Mouse (Mus musculus) erythroblast, adult 5-6 weeks (primary cell): ENCODE results near the gene Eif5a. TPM values are rescaled to one million over a fixed set of nuclear protein-coding genes. Genes with fewer than 3 reads are reported as not detected.
"Not testable (repeated sequence)": the region's sequence is repeated elsewhere in the genome, so short reads cannot be mapped to it uniquely, and the experiment has no call there.

Experiments
- ATAC-seq: replicated peaks from 2 replicates; pipeline ENCODE4 v1.8.0; 2016; ENCODE audit warnings: moderate number of reproducible peaks, mild to moderate bottlenecking, moderate TSS enrichment, inconsistent platforms; ENCODE audit not compliant: poor library complexity, low FRiP score, severe bottlenecking
- total RNA-seq, 2 experiments: library from RNA; stranded (forward) in 1 of 2; stranded (reverse) in 1 of 2; fragments of 150-400 nt in 1 of 2; fragments of 200-764, 138-1000 nt in 1 of 2; gene quantifications; 2 replicates each; pipeline versions ENCODE4 v1.2.3 to v1.2.4; 2015 to 2017; ENCODE audit warnings: low replicate concordance in 2 of 2

Eif5a gene
- total RNA-seq, 2 experiments from 2014 or later, result 205 to 340 TPM

- peak; percentile 20 for ATAC-seq
Measured at GRCm38 (mm10) chr11:69947337-69948065, 25.7 kb upstream of the Eif5a start.

GRCm38 (mm10) chr11:69945997-69946891, 24.5 kb upstream of the Eif5a start:
- peak; percentile 70 for ATAC-seq

GRCm38 (mm10) chr11:69945216-69945615, 23.5 kb upstream of the Eif5a start:
- no peak for ATAC-seq

- ATAC-seq, result no peak
Measured at GRCm38 (mm10) chr11:69940962-69941361, 19.2 kb upstream of the Eif5a start.

GRCm38 (mm10) chr11:69939731-69940130, 18.0 kb upstream of the Eif5a start:
- ATAC-seq, result no peak

GRCm38 (mm10) chr11:69939181-69939580, 17.4 kb upstream of the Eif5a start:
- ATAC-seq, result no peak

- ATAC-seq, result no peak
Measured at GRCm38 (mm10) chr11:69938401-69938979, 16.7 kb upstream of the Eif5a start.

GRCm38 (mm10) chr11:69937834-69938233, 16.1 kb upstream of the Eif5a start:
- ATAC-seq, result no peak

GRCm38 (mm10) chr11:69937385-69937784, 15.6 kb upstream of the Eif5a start:
- no peak for ATAC-seq

- no peak for ATAC-seq
Measured at GRCm38 (mm10) chr11:69936714-69937347, 15.1 kb upstream of the Eif5a start.

GRCm38 (mm10) chr11:69936156-69936555, 14.4 kb upstream of the Eif5a start:
- no peak for ATAC-seq

- ATAC-seq, result peak; percentile 83
Measured at GRCm38 (mm10) chr11:69935137-69935879, 13.6 kb upstream of the Eif5a start, which contains the start of gene Ybx2. Gene Ybx2, plus strand, starts transcription at chr11:69935796.

GRCm38 (mm10) chr11:69934681-69935080, 12.9 kb upstream of the Eif5a start:
- no peak for ATAC-seq

- ATAC-seq, result peak; percentile 79
Measured at GRCm38 (mm10) chr11:69934169-69934568, 12.4 kb upstream of the Eif5a start.

- no peak for ATAC-seq
Measured at GRCm38 (mm10) chr11:69933066-69933465, 11.3 kb upstream of the Eif5a start.

GRCm38 (mm10) chr11:69932254-69932653, 10.5 kb upstream of the Eif5a start:
- ATAC-seq, result no peak

GRCm38 (mm10) chr11:69931769-69932168, 10.0 kb upstream of the Eif5a start:
- ATAC-seq, result no peak

GRCm38 (mm10) chr11:69930967-69931537, 9.3 kb upstream of the Eif5a start:
- no peak for ATAC-seq

GRCm38 (mm10) chr11:69930176-69930575, 8.4 kb upstream of the Eif5a start:
- not testable (repeated sequence) for ATAC-seq
